Mouse (Mus musculus): Measurements from ENCODE around the gene Syt13.

- TF ChIP-seq EP300 (IDR thresholded peaks at IDR 0.05; ENCODE audit: low read depth in 1 of 2, low read length in 2 of 2), result no peak
- TF ChIP-seq CTCF (IDR thresholded peaks at IDR 0.05 in 2 of 3, conservative IDR thresholded peaks at IDR 0.05 in 1 of 3; ENCODE audit: control insufficient read depth in 1 of 3, insufficient read depth in 1 of 3, low read depth in 2 of 3, low read length in 3 of 3, poor library complexity in 1 of 3, severe bottlenecking in 1 of 3), result no peak
- TF ChIP-seq TAL1 (IDR thresholded peaks at IDR 0.05; ENCODE audit: low read length), result no peak
- no peak for TF ChIP-seq USF1 (IDR thresholded peaks at IDR 0.05; ENCODE audit: low read depth, low read length)
- no peak for TF ChIP-seq TCF12 (IDR thresholded peaks at IDR 0.05; ENCODE audit: low read depth, low read length)
- TF ChIP-seq MAX (IDR thresholded peaks at IDR 0.05; ENCODE audit: low read length), result no peak
- no peak for TF ChIP-seq NRF1 (IDR thresholded peaks at IDR 0.05; ENCODE audit: insufficient read depth, low read depth, low read length, poor library complexity, severe bottlenecking)
- no peak for TF ChIP-seq POLR2A (IDR thresholded peaks at IDR 0.05; ENCODE audit: control insufficient read depth in 1 of 2, insufficient read depth in 1 of 2, low read depth in 1 of 2, low read length in 2 of 2, poor library complexity in 1 of 2)
- no peak for TF ChIP-seq NELFE (IDR thresholded peaks at IDR 0.05; ENCODE audit: low read depth, low read length)
Observed at GRCm38 (mm10) chr2:92912312-92912711, 2.6 kb upstream of the Syt13 start.
